Comparison of ENCODE assay signal across 20 mouse cellular contexts in genomic region chr12:71813761-71814160, GRCm38 (mm10). TPM values are rescaled to one million over a fixed set of nuclear protein-coding genes. Genes with fewer than 3 reads are reported as not detected.
DNase-seq lines count a peak whose midpoint lies in the region; ATAC-seq and TF ChIP-seq lines count a peak whose summit lies in the region.
"Had no signal": no experiment of that assay in that cellular context is flagged by ENCODE, and none has a peak within 500 bp of the region (broad histone marks: within the 10 kb centered on the region; RNA-seq: fewer than 3 reads in every experiment).

No protein-coding gene starts in this region.

- no peak overlapping the region for H3K4me2 ChIP-seq in heart, embryonic 11.5 days
- no peak overlapping the region for H3K4me2 ChIP-seq in lung, embryonic 14.5 days
- no peak overlapping the region for H3K4me2 ChIP-seq in forebrain, embryonic 14.5 days (ENCODE audit: low read length)
- H3K4me2 ChIP-seq: embryonic facial prominence, embryonic 12.5 days; midbrain, embryonic 13.5 days had no signal

- 24% methylated on average over 7 of the region's 7 CpGs for WGBS in heart, embryonic 11.5 days (ENCODE audit: insufficient replicate concordance)
- WGBS in lung, embryonic 14.5 days, result 19% methylated on average over 7 of the region's 7 CpGs
- 49% methylated on average over 7 of the region's 7 CpGs for WGBS in forebrain, embryonic 14.5 days

- no peaks in the 10 kb centered on the region for H3K27me3 ChIP-seq in heart, embryonic 11.5 days (ENCODE audit: control insufficient read depth, insufficient read depth, low read length)
- H3K27me3 ChIP-seq in lung, embryonic 14.5 days (ENCODE audit: insufficient read depth, low read length), result no peaks in the 10 kb centered on the region
- no peaks in the 10 kb centered on the region for H3K27me3 ChIP-seq in forebrain, embryonic 14.5 days (replicated peaks; ENCODE audit: control insufficient read depth, insufficient read depth, low read length)
- H3K27me3 ChIP-seq: embryonic facial prominence, embryonic 12.5 days; midbrain, embryonic 13.5 days had no signal

- H3K4me3 ChIP-seq in heart, embryonic 11.5 days (ENCODE audit: low read depth, low read length), result no peak overlapping the region
- H3K4me3 ChIP-seq in lung, embryonic 14.5 days (ENCODE audit: low read depth, low read length), result no peak overlapping the region
- no peak overlapping the region for H3K4me3 ChIP-seq in forebrain, embryonic 14.5 days (ENCODE audit: low read depth, low read length)
- H3K4me3 ChIP-seq: embryonic facial prominence, embryonic 12.5 days; gastrocnemius, adult 2 months; midbrain, embryonic 13.5 days had no signal

- H3K36me3 ChIP-seq in heart, embryonic 11.5 days (ENCODE audit: control insufficient read depth, insufficient read depth, low read length), result no peaks in the 10 kb centered on the region
- H3K36me3 ChIP-seq in lung, embryonic 14.5 days (ENCODE audit: insufficient read depth), result no peaks in the 10 kb centered on the region
- H3K36me3 ChIP-seq in forebrain, embryonic 14.5 days (ENCODE audit: control insufficient read depth, insufficient read depth, low read length), result no peaks in the 10 kb centered on the region
- H3K36me3 ChIP-seq: embryonic facial prominence, embryonic 12.5 days; midbrain, embryonic 13.5 days had no signal

- no peak for ATAC-seq in heart, embryonic 11.5 days (replicated peaks; ENCODE audit: insufficient number of reproducible peaks, low FRiP score, low TSS enrichment)
- no peak for ATAC-seq in lung, embryonic 14.5 days (ENCODE audit: insufficient read depth)
- ATAC-seq in forebrain, embryonic 14.5 days, result no peak
- ATAC-seq: CD4-positive, CD25-positive, alpha-beta regulatory T cell, adult 4 months; forebrain, embryonic 16.5 days; midbrain, embryonic 13.5 days had no signal

- no peak for TF ChIP-seq CTCF in lung, embryonic 14.5 days (IDR thresholded peaks at IDR 0.05; ENCODE audit: low read depth)

- peaks cover 5% of the 10 kb centered on the region for H3K4me1 ChIP-seq in heart, embryonic 11.5 days (ENCODE audit: control insufficient read depth, insufficient read depth, low read length)
- H3K4me1 ChIP-seq in lung, embryonic 14.5 days (ENCODE audit: insufficient read depth), result no peaks in the 10 kb centered on the region; the same call in 1 of the 2 replicates
- no peaks in the 10 kb centered on the region for H3K4me1 ChIP-seq in forebrain, embryonic 14.5 days (ENCODE audit: control insufficient read depth, insufficient read depth, low read length)
- H3K4me1 ChIP-seq: embryonic facial prominence, embryonic 12.5 days; midbrain, embryonic 13.5 days had no signal

- peak; percentile 32 to 70 for DNase-seq in adrenal gland, adult (ENCODE audit: inconsistent age in 2 of 2, low spot score in 1 of 2)
- no peak for DNase-seq in adrenal gland, postnatal 25 days
- no peak for DNase-seq in heart, postnatal 4 days
- peak; percentile 40 for DNase-seq in lung, embryonic 14.5 days
- DNase-seq in lung, adult 18-20 months, result no peak
- DNase-seq in mesoderm, embryonic 11.5 days (ENCODE audit: low read depth, low spot score), result peak; percentile 58
- DNase-seq in forebrain, embryonic 14.5 days (ENCODE audit: low spot score), result no peak
- DNase-seq: cerebellum, adult 11 months; cerebellum, postnatal 14 days; gastrocnemius, adult 2 months; kidney, adult 8-10 months; kidney, postnatal 25 days; layer of hippocampus, adult 9-11 months; lung, postnatal 4 days had no signal

- H3K9ac ChIP-seq in heart, embryonic 11.5 days (ENCODE audit: low read depth, low read length), result no peak overlapping the region
- no peak overlapping the region for H3K9ac ChIP-seq in lung, embryonic 14.5 days
- no peak overlapping the region for H3K9ac ChIP-seq in forebrain, embryonic 14.5 days (ENCODE audit: low read length)
- H3K9ac ChIP-seq: embryonic facial prominence, embryonic 12.5 days; midbrain, embryonic 13.5 days had no signal

- H3K9me3 ChIP-seq in heart, embryonic 11.5 days (replicated peaks; ENCODE audit: control insufficient read depth, low read length), result no peaks in the 10 kb centered on the region
- H3K9me3 ChIP-seq in lung, embryonic 14.5 days (ENCODE audit: low read depth, low read length), result no peaks in the 10 kb centered on the region
- H3K9me3 ChIP-seq in forebrain, embryonic 14.5 days (replicated peaks; ENCODE audit: control insufficient read depth, low read length), result no peaks in the 10 kb centered on the region
- H3K9me3 ChIP-seq: embryonic facial prominence, embryonic 12.5 days; midbrain, embryonic 13.5 days had no signal

- H3K27ac ChIP-seq in heart, embryonic 11.5 days (ENCODE audit: low read depth, low read length), result peak overlapping the region; percentile 7; the same call in 1 of the 2 replicates
- H3K27ac ChIP-seq in lung, embryonic 14.5 days (ENCODE audit: low read depth), result no peak overlapping the region
- no peak overlapping the region for H3K27ac ChIP-seq in forebrain, embryonic 14.5 days (ENCODE audit: low read depth, low read length)
- H3K27ac ChIP-seq: embryonic facial prominence, embryonic 12.5 days; gastrocnemius, adult 2 months; midbrain, embryonic 13.5 days; stomach, postnatal 0 days had no signal

RNA-seq across cellular contexts. Expression of gene Daam1, which starts 17.1 kb away (rescaled TPM):
- 20.4 and 22.3 TPM in 2 replicates for total RNA-seq in adrenal gland, postnatal 25 days (2021)
- polyA plus RNA-seq in heart, embryonic 11.5 days (2014; fragmentation: Nextera tagmentation; extraction: Ambion mirVana), result 25.7 and 33.0 TPM in 2 replicates
- total RNA-seq in heart, postnatal 4 days (2021), result 10 to 100 TPM; 88.8 to 92.1 TPM
- polyA plus RNA-seq in lung, embryonic 14.5 days (2014; fragmentation: Nextera tagmentation; extraction: Ambion mirVana), result 15.3 and 17.5 TPM in 2 replicates
- 29.9 and 40.9 TPM in 2 replicates for polyA plus RNA-seq in forebrain, embryonic 14.5 days (2014; fragmentation: Nextera tagmentation; extraction: Ambion mirVana)

Comparison
In these comparisons a context has a peak if more than half of its experiments do, and no peak if none do; other contexts are left out.
1. DNase-seq: peak in adrenal gland, adult (2 of 2), lung, embryonic 14.5 days (single experiment) and mesoderm, embryonic 11.5 days (single experiment); none in adrenal gland, postnatal 25 days (single experiment), heart, postnatal 4 days (single experiment), lung, adult 18-20 months (0 of 2) and forebrain, embryonic 14.5 days (single experiment).